Mouse (Mus musculus) CH12.LX (cell line): ENCODE measurements around the gene Gpr179. TPM values are rescaled to one million over a fixed set of nuclear protein-coding genes. Genes with fewer than 3 reads are reported as not detected.

Experiments
- DNase-seq: peaks from one replicate; pipeline ENCODE4 v3.0.0-alpha.2; 2013; ENCODE audit errors: extremely low read depth
- H3K27ac ChIP-seq: 2 replicates; pipeline ENCODE4 v1.5.1; 2012; ENCODE audit warnings: low read depth, mild to moderate bottlenecking, control low read depth, moderate library complexity; ENCODE audit not compliant: insufficient read depth
- H3K27me3 ChIP-seq: replicated peaks from 2 replicates; pipeline ENCODE3; 2012; ENCODE audit warnings: inconsistent platforms
- H3K36me3 ChIP-seq, 2 experiments: replicated peaks in 1 of 2; 2 replicates each; pipeline versions ENCODE3 to v1.6.1; 2012; ENCODE audit warnings: inconsistent platforms in 1 of 2, low read length in 1 of 2, mild to moderate bottlenecking in 1 of 2, mixed read lengths in 1 of 2, moderate library complexity in 1 of 2; ENCODE audit not compliant: control insufficient read depth in 1 of 2, insufficient read depth in 1 of 2
- H3K4me1 ChIP-seq, 2 experiments: 2 replicates each; pipeline ENCODE4 v1.6.1; 2012; ENCODE audit warnings: inconsistent platforms in 1 of 2, moderate library complexity in 1 of 2; ENCODE audit not compliant: insufficient read depth in 2 of 2, control insufficient read depth in 1 of 2
- H3K4me2 ChIP-seq: 2 replicates; pipeline ENCODE4 v1.6.1; 2012; ENCODE audit warnings: low read depth, mild to moderate bottlenecking, control low read depth; ENCODE audit not compliant: poor library complexity, insufficient read depth, severe bottlenecking
- H3K4me3 ChIP-seq, 3 experiments: fragments of 150-350 bp in 1 of 3; sonication (generic) in 1 of 3; replicated peaks in 1 of 3; 2 replicates each; pipeline versions ENCODE3 to v1.5.1; 2011 to 2012; ENCODE audit warnings: low read depth in 2 of 3, low read length in 2 of 3, mild to moderate bottlenecking in 2 of 3, moderate library complexity in 2 of 3, control low read depth in 1 of 3, improper control_type of control experiment in 1 of 3, inconsistent platforms in 1 of 3, mixed read lengths in 1 of 3; ENCODE audit not compliant: poor library complexity in 1 of 3
- H3K79me2 ChIP-seq: replicated peaks from 2 replicates; pipeline ENCODE4 v1.6.1; 2012; ENCODE audit warnings: mild to moderate bottlenecking, moderate library complexity; ENCODE audit not compliant: control insufficient read depth, poor library complexity, insufficient read depth, severe bottlenecking; ENCODE audit errors: extremely low read depth
- H3K9ac ChIP-seq: 2 replicates; pipeline ENCODE4 v1.6.1; 2012; ENCODE audit warnings: low read depth, mild to moderate bottlenecking, control low read depth, moderate library complexity; ENCODE audit not compliant: insufficient read depth
- H3K9me3 ChIP-seq: replicated peaks from 2 replicates; pipeline ENCODE3; 2012; ENCODE audit warnings: low read length, inconsistent platforms, mixed read lengths
- BHLHE40 ChIP-seq: IDR thresholded peaks from 2 replicates; pipeline ENCODE4 v1.6.1; 2011; ENCODE audit warnings: mild to moderate bottlenecking, low read depth, low read length, improper control_type of control experiment
- CTCF ChIP-seq, 2 experiments: IDR thresholded peaks in 1 of 2; conservative IDR thresholded peaks in 1 of 2; 2 replicates each; pipeline ENCODE4 v1.5.1; 2011 to 2012; ENCODE audit warnings: low read depth in 2 of 2, low read length in 2 of 2, improper control_type of control experiment in 1 of 2, inconsistent platforms in 1 of 2, mild to moderate bottlenecking in 1 of 2, moderate library complexity in 1 of 2
- EP300 ChIP-seq: IDR thresholded peaks from 2 replicates; pipeline ENCODE4 v1.6.1; 2011; ENCODE audit warnings: low read length, improper control_type of control experiment
- ETS1 ChIP-seq: conservative IDR thresholded peaks from 2 replicates; pipeline ENCODE4 v1.6.1; 2012; ENCODE audit warnings: low read depth, mild to moderate bottlenecking, inconsistent platforms, low read length, improper control_type of control experiment, moderate library complexity
- GABPA ChIP-seq: IDR thresholded peaks from 2 replicates; pipeline ENCODE4 v1.6.1; 2012; ENCODE audit warnings: low read depth, low read length, improper control_type of control experiment, inconsistent platforms; ENCODE audit not compliant: insufficient replicate concordance
- HCFC1 ChIP-seq: IDR thresholded peaks from 2 replicates; pipeline ENCODE4 v1.6.1; 2012; ENCODE audit warnings: low read depth, mild to moderate bottlenecking, inconsistent platforms, low read length, improper control_type of control experiment
- IRF4 ChIP-seq: IDR thresholded peaks from 2 replicates; pipeline ENCODE4 v1.6.1; 2014; ENCODE audit warnings: low read depth, mild to moderate bottlenecking, inconsistent platforms, low read length, improper control_type of control experiment
- JUN ChIP-seq: IDR thresholded peaks from 2 replicates; pipeline ENCODE4 v1.6.1; 2011; ENCODE audit warnings: low read depth, mild to moderate bottlenecking, low read length, improper control_type of control experiment, moderate library complexity; ENCODE audit not compliant: insufficient read depth
- MAZ ChIP-seq: IDR thresholded peaks from 2 replicates; pipeline ENCODE4 v1.6.1; 2012; ENCODE audit warnings: low read depth, mild to moderate bottlenecking, inconsistent platforms, low read length, improper control_type of control experiment, moderate library complexity
- MYC ChIP-seq: IDR thresholded peaks from 2 replicates; pipeline ENCODE4 v1.6.1; 2011; ENCODE audit warnings: low read depth, mild to moderate bottlenecking, improper control_type of control experiment, low read length
- PAX5 ChIP-seq: IDR thresholded peaks from 2 replicates; pipeline ENCODE4 v1.6.1; 2012; ENCODE audit warnings: low read length, inconsistent platforms, mixed read lengths
- POLR2A ChIP-seq: IDR thresholded peaks from 2 replicates; pipeline ENCODE4 v1.6.1; 2011; ENCODE audit warnings: low read depth, mild to moderate bottlenecking, improper control_type of control experiment, low read length
- POLR2AphosphoS2 ChIP-seq: IDR thresholded peaks from 2 replicates; pipeline ENCODE4 v1.6.1; 2011; ENCODE audit warnings: low read depth, low read length, improper control_type of control experiment
- RAD21 ChIP-seq: IDR thresholded peaks from 2 replicates; pipeline ENCODE4 v1.6.1; 2011; ENCODE audit warnings: low read depth, mild to moderate bottlenecking, low read length, improper control_type of control experiment, moderate library complexity
- SIN3A ChIP-seq: IDR thresholded peaks from 2 replicates; pipeline ENCODE4 v1.6.1; 2012; ENCODE audit warnings: low read length, improper control_type of control experiment, inconsistent platforms
- SMC3 ChIP-seq: IDR thresholded peaks from 2 replicates; pipeline ENCODE4 v1.6.1; 2011; ENCODE audit warnings: low read depth, low read length, improper control_type of control experiment
- TBP ChIP-seq: conservative IDR thresholded peaks from 2 replicates; pipeline ENCODE4 v1.6.1; 2011; ENCODE audit warnings: low read depth, low read length, improper control_type of control experiment
- TCF12 ChIP-seq: IDR thresholded peaks from 2 replicates; pipeline ENCODE4 v1.6.1; 2014; ENCODE audit warnings: low read depth, mild to moderate bottlenecking, inconsistent platforms, low read length, improper control_type of control experiment
- USF1 ChIP-seq: IDR thresholded peaks from 2 replicates; pipeline ENCODE4 v1.6.1; 2014; ENCODE audit warnings: low read depth, mild to moderate bottlenecking, inconsistent platforms, low read length, improper control_type of control experiment
- ZC3H11A ChIP-seq: IDR thresholded peaks from 2 replicates; pipeline ENCODE4 v1.6.1; 2012; ENCODE audit warnings: low read depth, mild to moderate bottlenecking, inconsistent platforms, low read length, improper control_type of control experiment
- ZNF384 ChIP-seq: IDR thresholded peaks from 2 replicates; pipeline ENCODE4 v1.6.1; 2012; ENCODE audit warnings: low read depth, low read length, improper control_type of control experiment, inconsistent platforms
- dilution Hi-C: fragments of 300-500 bp; cut with MboI; formaldehyde crosslinking; loops from 2 replicates; pipeline ENCODE4 v1.14.3; 2020; ENCODE audit warnings: low sequenced_read_pairs; ENCODE audit not compliant: extremely low pct_unique_long_range_greater_than_20kb, extremely low pct_ligation_motif_present
- in situ Hi-C: fragments of 300-500 bp; cut with MboI; formaldehyde crosslinking; loops from 3 replicates; pipeline ENCODE4 v1.14.3; 2019; ENCODE audit warnings: low sequenced_read_pairs, low pct_ligation_motif_present, low pct_unique_long_range_greater_than_20kb, mixed read lengths
- polyA plus RNA-seq: library from polyadenylated mRNA; unstranded; fragments of >175 nt; gene quantifications from 2 replicates; pipeline ENCODE4 v1.2.1, GENCODE M21; 2012; ENCODE audit warnings: low read depth; ENCODE audit not compliant: insufficient read length
- total RNA-seq, 2 experiments: library from RNA; depleted of rRNA; stranded (reverse); fragments of 300-350 nt in 1 of 2; fragments of >200 nt in 1 of 2; gene quantifications; 2 replicates each; pipeline ENCODE4 v1.2.3; 2012 to 2014

The Gpr179 gene
- total and polyA plus RNA-seq, 3 experiments = 0.03 to 0.08 TPM; not detected in 1

DNA sequence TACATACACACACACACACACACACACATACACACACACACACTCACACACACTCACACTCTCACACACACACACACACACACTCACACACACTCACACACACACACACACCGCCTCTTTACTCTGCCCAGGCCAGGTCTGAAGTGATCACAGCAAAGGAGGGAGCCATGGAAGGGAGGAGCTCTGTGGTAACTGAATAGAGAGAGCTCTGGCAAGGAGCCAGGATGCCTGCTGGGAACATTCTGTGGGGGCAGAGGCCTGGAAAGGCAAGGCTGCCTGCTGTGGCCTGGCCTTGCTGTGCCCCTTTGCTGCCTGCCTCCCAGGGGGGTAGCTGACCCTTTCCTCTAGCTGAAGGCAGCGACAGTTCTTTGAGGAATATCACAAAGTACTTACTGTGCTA lies 1.8 kb downstream of the Gpr179 start:
- Histone ChIP-seq H3K9ac (no peak overlapping the region), H3K36me3 (no peaks in the 10 kb centered on the region), H3K9me3 (peaks cover 7% of the 10 kb centered on the region), H3K27me3 (peaks cover 59% of the 10 kb centered on the region), H3K79me2 (no peaks in the 10 kb centered on the region), H3K4me1 (peaks cover 2 to 7% of the 10 kb centered on the region in 2 experiments), H3K27ac (no peak overlapping the region), H3K4me2 (no peak overlapping the region)
- in situ Hi-C loops = no loop called here
- no peak for DNase-seq
- dilution Hi-C loops = no loop called here
- TF ChIP-seq GABPA (no peak), USF1 (no peak), EP300 (no peak), TCF12 (no peak)
- TF ChIP-seq, all 38 proteins: peak for 0
- no peak overlapping the region for H3K4me3 ChIP-seq

DNA sequence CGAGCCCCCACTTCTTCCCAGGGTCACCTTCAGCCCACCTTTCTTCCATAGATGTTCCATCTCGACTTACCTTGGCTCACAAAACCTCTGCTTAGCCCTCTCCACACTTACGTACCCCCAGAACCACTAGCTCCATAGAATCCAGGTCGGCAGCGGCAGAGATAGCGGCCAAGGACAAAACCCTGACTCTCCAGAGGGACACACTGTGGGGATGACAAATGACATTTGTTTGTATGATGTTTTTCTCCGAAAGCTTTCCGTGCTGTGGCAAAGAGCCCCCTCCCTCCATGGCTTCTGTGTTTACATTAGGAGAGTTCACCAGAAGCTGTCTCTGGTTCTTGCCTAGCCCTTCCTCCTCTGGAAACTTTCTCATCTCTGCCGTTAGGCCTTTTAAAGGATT lies 4.6 kb downstream of the Gpr179 start:
- TF ChIP-seq TBP (no peak), MYC (no peak), GABPA (no peak), SMC3 (no peak), PAX5 (no peak)
- dilution Hi-C loops = no loop called here
- Histone ChIP-seq H3K27ac (no peak overlapping the region), H3K4me1 (peaks cover 7% of the 10 kb centered on the region in 2 experiments), H3K36me3 (no peaks in the 10 kb centered on the region), H3K4me2 (no peak overlapping the region), H3K79me2 (no peaks in the 10 kb centered on the region), H3K4me3 (no peak overlapping the region), H3K9ac (no peak overlapping the region), H3K27me3 (peaks cover 38% of the 10 kb centered on the region), H3K9me3 (peaks cover 7% of the 10 kb centered on the region)
- in situ Hi-C loops = no loop called here
- no peak for DNase-seq

GRCm38 (mm10) chr11:97346383-97346782 lies 5.5 kb downstream of the Gpr179 start:
- Histone ChIP-seq H3K4me2 (no peak overlapping the region), H3K9ac (no peak overlapping the region)
- dilution Hi-C loops = no loop called here
- TF ChIP-seq HCFC1 (no peak), GABPA (no peak), RAD21 (no peak), CTCF (conservative IDR thresholded peaks at IDR 0.05 in 1 of 2, IDR thresholded peaks at IDR 0.05 in 1 of 2; ENCODE audit: low read depth in 2 of 2, low read length in 2 of 2) (no peak), ZC3H11A (no peak), IRF4 (no peak), SMC3 (no peak), POLR2A (no peak), BHLHE40 (no peak), POLR2AphosphoS2 (no peak), SIN3A (no peak), ZNF384 (no peak), ETS1 (no peak), MAZ (no peak), TCF12 (no peak), USF1 (no peak), JUN (no peak), TBP (no peak)
- TF ChIP-seq, all 38 proteins: peak for 0
- Histone ChIP-seq H3K4me3 (no peak overlapping the region), H3K27ac (no peak overlapping the region), H3K4me1 (peaks cover 7 to 8% of the 10 kb centered on the region in 2 experiments), H3K36me3 (no peaks in the 10 kb centered on the region), H3K27me3 (peaks cover 35% of the 10 kb centered on the region), H3K9me3 (peaks cover 7% of the 10 kb centered on the region), H3K79me2 (no peaks in the 10 kb centered on the region)
- no peak for DNase-seq
- in situ Hi-C loops = no loop called here
